Mouse (Mus musculus): ENCODE results near the gene BC030867.

The BC030867 gene

DNA sequence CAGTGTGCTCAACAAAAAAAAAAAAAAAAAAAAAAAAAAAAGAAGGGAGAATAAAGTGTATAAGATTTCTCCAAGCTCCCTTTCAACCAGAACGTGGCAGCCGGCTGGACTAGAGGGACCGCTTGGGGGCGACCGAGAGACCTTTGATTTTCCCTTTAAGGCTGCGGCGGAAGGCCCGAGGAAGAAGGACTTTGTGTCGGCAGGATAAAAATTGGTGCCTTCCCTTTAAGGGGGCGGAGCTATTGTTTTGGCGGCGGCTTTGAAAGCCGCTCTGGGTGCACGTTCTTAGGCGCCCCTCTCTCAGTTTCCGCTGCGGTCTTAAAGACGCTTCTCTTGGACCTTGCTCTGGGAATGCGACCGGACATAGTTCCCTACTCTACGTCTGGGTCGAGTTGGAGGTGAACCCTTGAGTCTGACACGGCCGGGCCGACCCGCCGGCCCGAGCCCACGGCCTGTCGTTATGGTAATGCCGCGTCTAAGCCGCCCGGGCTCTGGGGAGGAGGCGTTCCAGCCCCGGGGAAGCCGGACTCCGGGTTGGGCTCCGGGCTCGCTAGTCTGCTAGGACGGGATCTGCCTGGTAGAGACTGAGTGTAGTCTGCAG is at the start of gene BC030867:
BC030867 (plus strand) TSS at position 253 of the 601 bp plus-strand sequence.
- DNase-seq (ENCODE audit: inconsistent ontology term): peak; percentile 91

DNA sequence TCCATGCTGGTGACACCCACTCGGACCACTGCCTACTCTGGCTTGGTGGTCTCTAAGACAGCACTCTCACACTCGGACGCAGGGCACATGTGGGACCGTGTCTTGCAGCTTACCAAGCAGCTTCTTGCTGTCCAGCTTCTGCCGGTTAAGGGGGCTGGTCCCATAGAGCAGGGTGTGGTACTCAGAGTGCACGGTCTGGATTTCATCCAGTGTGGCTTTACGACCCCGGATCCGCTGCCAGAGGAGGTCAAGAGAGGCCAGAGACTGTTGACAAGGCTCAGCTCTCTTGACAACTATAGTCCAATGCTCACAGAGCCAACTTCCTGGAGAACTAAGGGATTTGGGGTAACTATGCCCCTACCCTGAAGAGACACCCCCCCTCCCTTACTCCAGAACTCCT is 48.8 kb upstream of the BC030867 start:
- DNase-seq (ENCODE audit: inconsistent ontology term): no peak

DNA sequence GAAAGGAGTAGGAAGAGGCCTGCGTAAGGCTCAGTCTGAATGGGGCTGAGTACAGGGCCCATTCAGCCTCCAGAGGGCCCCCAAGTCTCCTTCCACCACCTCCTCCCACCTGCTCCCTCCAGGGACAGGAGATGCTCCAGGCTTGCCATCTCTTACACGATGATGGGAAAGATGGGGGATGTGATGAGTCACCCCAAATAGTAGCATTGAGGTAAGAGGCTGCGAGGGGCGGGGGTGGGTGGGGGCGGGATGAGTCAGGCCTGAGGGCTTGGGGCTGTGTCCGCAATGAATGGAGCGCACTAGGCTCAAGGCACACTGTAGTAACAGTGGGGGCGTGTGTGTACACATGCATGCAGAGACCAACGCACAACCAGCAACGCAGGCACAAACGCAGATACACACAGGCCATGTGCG is 47.3 kb upstream of the BC030867 start:
- DNase-seq (ENCODE audit: inconsistent ontology term): peak; percentile 65

DNA sequence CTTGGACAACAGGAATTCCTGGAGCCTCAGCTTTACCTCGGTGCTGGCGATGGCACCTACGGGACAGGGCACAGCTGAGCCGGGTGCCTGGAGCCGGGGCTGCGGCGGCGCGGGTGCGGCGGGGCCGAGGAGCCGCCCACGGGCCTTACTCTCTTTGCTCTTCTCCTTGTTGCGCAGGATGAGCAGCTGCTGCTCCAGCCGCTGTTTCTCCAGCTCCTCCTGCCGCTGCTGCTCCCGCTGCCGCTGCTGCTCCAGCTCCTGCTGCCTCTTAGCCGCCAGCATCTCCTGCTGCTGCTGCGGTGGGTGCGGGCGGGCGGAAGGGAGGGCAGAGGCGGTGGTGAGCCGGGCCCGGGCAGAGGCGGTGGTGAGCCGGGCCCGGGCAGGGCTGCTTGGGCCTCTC is 42.2 kb upstream of the BC030867 start:
- DNase-seq (ENCODE audit: inconsistent ontology term): no peak

DNA sequence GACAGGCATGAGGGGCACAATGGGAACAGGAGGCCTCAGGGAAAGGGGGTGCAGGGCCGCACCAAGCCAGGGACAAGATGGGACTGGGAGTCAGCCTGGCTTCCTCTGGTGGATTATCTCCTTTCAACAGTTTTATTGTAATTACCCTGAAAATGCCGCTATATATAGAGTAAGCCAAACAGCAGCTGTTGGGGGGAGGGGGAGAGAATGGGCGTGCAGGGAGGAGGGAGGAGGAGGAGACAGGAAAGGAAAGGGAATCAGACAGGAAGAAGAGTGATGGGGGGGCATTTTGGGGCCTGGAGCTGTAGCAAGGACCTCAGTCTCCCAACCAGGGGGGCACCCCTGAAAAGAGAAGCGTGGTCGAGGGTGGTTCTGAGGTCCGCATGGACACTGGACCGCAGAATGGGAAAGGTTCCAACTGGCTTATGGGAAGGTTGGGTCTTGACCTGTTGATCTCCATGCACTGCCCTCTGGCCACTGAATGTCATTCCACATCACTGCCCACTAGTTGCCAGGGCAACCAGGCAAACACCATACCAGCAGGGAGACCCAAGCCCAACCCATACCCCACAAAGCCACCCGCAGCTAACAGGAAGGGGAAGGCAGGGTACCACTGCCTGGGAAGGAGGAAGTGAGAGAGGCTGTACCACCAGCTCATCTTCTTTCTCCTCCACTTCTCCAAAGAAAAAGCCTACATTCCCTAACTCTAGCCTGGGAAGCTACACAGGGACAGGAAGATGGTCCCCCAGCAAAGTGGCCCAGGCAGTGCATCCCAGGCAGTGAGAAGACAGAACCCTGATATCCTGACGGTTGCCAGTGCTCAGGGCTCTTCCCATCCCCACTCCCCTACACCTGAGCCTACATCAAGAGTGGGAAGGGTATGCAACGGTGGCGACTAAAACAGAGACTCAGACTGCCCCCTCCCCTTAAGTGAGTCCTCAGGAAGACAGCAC is 40.6 kb upstream of the BC030867 start:
- no peak for DNase-seq (ENCODE audit: inconsistent ontology term)

DNA sequence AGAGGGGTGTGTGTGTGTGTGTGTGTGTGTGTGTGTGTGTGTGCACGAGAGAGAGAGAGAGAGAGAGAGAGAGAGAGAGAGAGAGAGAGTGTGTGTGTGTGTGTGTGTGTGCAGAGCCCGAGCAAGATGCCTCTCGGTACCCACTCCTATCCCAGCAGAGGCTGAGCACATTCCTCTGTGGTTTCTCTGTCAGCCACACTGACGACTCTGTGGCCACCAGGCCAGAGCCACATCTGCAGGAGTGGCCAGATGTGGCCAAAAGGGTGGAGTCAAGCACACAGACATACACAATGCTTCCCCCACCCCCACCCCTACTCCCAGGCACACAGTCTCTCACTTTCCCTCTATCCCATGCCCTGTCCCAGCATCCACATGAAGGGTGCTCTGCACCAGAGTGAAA is 39.8 kb upstream of the BC030867 start:
- no peak for DNase-seq (ENCODE audit: inconsistent ontology term)

DNA sequence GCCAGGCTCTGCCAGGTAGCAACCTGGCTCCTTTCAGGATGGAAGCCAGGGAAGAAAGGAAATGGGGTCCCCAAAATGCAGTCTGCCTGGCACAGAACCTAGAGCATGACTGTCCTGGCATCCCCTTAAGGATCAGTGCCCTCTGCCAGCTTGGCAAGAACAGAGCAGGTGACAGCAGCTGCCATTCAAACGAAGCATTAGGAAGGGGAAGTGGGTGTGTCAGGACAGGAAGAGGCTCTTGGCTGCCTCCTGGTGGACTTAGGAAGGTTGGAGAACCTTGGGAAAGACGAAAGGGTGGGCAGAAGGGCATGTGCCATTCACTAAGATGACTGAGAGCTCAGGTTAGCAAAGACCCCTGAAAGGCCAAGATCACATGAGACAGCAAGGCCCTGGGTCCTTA is 38.9 kb upstream of the BC030867 start:
- DNase-seq (ENCODE audit: inconsistent ontology term): no peak

DNA sequence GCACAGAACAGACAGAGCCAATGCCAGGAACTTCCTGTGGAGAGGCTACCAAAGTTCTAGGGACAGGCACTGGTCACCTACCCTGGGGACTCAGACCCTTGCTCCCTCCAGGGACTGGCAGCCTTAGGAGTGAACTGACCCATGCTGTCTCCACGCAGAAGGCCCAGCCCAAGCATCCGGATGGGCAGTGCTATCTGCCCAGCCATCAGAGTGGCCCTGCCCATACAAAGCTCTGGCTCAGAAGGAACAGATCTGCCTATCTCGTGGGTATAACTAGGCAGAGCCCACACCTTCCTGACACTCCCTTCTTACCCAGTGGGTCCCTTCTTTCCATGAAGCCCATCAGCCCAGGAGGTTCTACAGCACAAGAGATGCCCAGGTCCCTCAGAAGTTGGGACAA is 38.5 kb upstream of the BC030867 start:
- DNase-seq (ENCODE audit: inconsistent ontology term): no peak

DNA sequence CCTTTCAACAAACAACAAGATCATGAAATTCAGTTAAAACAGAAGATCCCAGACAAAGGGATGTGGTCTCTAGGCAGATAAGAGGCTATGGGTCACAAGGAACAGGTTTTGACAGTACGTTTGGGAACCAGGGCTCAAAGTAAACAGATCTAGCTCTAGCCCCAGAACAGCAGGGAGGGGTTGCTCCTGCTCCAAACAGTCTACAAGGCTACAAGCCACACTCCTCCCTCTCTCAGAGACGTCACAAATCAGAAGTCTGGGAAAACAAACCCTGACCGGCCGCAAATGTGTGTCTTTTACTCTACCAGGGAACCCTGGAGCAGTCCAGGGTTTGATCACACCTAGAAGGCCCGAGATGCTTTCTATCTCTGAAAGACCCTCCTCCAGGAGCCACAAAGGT is 37.7 kb upstream of the BC030867 start:
- DNase-seq (ENCODE audit: inconsistent ontology term): no peak

DNA sequence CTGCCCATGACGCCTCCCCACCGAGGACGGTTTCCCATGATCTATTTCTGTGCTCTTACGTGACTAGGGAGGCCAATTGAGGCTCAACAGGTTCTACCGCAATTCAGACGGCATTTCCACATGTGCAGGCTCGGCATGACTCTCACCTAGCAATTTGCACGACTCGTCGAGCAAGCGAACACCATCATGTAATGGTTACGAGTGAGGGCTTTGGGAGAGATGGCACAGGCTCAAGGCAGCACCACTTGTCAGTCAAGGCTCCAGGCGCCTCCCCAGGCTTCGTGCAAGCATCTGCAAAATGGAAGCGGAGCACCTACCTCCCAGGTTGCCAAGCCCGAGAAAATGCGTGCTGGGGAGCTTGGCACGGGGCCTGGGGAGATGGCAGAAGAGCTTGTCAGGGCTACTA is 36.7 kb upstream of the BC030867 start:
- DNase-seq (ENCODE audit: inconsistent ontology term): no peak

DNA sequence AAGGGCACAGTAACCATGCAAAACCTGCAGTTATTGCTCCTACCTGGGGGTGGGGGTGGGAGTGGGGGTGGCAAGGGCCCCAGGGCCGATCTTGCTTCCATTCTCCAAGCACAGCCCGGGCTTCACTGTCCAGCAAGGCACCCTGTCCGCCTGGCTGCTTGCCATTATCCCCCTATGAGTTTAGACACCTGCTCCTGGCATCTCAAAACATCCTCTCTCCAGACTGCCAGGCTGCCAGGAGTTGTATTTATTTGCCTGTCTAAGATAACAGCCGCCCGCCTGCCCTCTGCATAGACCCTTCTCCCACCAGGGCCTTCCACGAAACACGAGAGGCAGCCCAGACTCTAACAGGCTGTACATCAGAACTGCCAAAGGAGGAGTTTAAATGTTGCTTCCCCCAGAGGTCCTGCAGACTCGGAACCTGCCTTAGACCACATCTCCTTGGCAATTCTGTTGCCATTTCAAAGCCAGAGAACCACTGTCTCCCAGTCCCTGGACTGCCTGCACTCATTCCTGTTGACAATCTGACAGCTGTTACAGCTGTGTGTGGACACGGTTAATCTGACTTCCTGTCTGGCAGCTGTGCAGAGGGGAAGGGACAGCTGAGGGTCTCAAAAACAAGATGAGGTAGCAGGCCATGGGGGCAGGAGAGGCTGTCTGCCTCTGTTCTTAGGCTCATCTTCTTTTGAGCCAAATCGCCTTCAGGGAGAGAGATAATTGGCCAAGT is 34.1 kb upstream of the BC030867 start:
- DNase-seq (ENCODE audit: inconsistent ontology term): no peak

DNA sequence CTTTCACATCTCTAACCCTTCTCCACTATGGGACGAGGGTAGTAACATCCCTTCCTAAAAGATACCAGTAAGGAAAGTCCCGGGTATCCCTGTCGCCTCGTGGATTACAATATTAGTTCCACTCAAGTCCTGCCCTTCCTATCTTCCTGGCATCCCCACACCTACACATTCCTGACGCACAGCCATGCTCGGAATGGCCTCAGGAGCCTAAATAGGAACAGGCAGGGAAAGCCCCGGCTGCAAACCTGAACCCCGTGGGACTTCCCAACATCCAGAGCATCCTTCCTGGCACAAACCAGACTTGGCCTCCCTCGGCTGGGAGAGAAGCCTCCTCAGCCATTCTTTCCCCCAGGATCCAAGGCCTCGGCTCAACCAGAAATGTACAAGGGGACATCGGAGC is 33.2 kb upstream of the BC030867 start:
- no peak for DNase-seq (ENCODE audit: inconsistent ontology term)

DNA sequence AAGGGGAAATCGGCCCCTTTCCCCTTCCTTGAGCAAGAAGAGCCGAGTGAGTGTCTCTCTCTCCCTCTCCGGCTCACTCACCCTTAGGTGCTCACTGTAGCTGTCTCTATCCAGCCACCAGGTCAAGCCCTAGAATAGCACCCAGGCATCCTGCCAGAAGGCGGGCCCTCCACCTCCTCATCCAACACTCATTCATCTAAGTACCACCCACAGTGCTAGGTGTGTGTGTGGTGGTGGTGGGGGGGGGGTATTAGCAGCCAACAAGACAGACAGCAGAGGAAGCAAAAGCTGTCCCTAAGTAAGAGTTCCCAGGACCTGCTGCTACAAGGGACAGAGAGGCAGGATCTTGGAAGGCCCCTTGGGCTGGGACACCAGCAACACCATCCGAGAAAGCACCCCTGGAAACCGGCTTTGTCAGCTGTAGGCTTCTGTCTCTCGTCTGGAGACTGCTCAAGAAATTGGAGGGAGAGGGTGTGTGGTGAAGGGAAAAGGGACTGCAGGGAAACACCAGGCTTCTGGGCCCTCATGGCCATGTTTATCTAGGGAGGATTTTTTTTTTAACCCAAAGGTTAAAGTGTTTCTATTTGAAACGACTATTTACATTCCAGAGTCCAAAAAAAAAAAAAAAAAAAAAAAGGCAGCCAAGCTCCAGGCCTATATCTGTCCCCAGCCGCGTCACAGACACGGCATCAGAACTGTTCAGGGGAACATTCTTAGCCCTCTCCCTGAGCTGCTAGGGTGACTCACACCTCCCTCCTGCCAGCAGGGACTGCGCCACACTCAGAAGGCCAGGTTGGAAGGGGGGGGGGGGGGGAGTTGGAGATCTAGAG is 32.4 kb upstream of the BC030867 start:
- peak; percentile 88 for DNase-seq (ENCODE audit: inconsistent ontology term)

DNA sequence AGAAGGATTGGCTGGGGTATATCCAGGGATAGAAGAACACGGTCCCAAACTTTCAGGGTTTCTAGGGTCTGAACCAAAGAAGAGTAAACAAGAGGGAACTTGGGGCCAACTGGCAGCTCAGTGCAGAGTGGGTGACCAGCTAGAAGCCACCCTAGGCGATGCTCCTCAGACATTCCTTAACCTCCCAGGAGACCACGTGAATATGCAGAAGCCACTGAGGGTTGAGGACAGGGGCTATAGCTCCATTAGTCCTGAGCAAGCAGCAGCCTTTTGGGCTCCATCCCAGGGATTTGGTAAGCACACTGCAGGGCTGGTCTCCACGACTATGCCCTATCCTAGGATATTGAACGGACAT is 31.8 kb upstream of the BC030867 start:
- DNase-seq (ENCODE audit: inconsistent ontology term): no peak

DNA sequence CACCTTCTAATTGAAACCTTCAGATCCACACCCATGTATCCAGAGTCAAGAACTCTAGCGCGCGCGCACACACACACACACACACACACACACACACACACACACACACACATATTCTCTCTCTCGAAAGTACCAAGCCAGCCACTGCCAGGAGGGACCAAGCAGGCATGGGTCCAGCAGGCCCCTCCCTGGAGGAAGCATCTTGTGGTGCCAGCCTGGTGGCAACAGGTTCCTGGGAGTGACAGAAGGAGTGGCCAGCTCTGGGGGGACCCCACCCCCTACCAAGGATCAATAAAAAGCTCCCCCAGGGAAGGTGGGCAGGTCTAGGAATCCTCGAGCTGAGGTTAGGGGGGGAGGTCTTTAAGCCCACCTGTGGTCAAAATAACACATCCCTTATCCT is 31.3 kb upstream of the BC030867 start:
- DNase-seq (ENCODE audit: inconsistent ontology term): no peak

DNA sequence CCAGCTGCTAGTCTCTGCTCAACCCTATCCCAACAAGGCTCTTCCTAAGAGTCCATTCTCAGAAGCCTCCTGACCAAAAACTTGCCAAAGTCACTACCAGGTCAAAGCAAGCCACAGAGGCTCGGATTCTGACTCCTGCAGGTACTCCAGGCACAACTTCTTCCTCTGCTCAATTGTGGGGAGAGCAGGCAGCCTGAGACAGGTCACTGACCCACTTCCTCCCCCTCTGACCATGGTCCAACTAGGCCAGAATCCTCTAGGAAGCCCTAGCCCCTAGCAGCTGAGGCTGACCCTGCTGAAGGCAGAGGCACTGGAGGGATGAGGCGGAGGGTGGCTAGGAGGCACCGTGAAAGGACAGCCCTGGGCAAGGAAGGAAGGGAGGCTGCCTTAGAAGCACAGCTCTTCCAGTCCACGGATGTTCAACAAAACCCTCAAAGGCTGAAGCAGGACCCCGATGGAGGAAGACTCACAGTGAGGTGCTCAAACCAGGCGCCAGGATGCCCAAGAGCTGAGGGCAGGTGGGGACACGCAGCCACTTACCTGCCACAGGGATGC is 30.7 kb upstream of the BC030867 start:
- DNase-seq (ENCODE audit: inconsistent ontology term): no peak

DNA sequence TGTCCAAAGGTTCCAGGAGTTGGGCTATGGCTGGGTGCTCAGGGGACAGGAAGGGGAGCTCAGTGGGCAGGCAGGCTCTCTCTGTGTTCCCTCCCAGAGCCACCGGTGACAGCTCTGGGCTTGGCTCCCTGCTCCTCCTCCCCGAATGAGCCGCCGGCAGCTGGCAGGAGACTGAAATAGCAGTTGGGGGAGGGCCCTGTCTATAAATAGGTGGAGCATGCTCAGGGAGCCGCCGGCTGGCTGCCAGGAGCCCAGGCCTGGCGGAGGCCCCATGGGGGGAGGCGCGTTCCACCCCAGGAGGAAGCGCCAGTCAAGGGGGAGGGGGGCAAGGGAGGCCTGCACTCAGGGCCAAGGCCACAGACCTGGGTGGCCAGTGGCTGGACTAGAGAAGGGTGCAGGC is 29.9 kb upstream of the BC030867 start:
- peak; percentile 96 for DNase-seq (ENCODE audit: inconsistent ontology term)

DNA sequence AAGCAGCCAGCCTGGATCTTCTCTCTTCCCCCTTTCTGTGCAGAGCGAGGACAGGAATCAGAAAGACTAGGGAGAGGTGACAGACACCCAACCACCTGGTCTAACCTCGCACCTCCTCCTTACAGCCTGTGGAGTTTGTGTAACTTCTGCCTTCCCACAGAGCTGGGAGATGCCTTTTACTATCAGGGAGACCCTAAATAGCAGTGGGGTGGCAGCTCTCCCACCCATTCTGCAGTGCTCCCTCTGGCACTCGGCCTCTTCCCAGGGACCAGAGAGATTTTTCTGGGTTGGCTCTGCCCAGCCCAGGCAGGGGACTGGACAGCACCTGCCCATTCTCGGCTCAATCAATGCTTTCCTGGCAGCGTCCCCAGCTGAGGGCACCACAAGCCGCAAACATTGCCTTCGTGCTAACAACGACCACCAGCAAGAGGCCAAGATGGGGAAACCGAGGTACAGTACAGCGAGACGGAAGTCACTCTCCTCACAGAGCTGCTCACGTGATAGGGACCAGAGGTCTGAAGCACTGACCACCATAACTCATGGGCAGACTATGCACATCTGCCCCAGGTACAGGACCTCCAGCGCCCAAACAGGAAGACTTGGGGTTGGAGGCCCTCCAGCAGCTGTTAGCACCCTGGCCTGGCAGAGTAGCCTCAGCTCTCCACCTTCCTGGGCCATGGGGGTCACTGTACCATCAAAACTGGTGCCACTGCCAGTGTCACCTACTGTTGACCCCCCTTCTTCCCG is 29.3 kb upstream of the BC030867 start:
- DNase-seq (ENCODE audit: inconsistent ontology term): no peak

DNA sequence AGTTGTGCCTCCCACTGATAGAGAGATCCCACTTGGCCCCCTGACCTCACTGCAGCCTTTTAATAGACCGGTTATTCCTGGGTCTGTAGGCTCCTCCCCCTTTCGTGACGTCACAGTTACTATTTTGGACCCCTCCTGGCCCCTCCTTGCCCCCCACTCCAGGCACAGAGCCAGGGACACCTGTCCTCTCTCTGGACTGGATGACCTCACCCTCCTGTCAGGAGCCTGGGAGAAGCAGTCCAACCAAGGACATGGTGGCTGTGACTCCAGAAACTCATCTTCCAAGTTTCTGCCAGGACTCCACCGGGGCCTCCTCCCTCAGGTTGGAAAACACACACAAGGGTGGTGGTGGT is 28.7 kb upstream of the BC030867 start:
- DNase-seq (ENCODE audit: inconsistent ontology term): no peak

DNA sequence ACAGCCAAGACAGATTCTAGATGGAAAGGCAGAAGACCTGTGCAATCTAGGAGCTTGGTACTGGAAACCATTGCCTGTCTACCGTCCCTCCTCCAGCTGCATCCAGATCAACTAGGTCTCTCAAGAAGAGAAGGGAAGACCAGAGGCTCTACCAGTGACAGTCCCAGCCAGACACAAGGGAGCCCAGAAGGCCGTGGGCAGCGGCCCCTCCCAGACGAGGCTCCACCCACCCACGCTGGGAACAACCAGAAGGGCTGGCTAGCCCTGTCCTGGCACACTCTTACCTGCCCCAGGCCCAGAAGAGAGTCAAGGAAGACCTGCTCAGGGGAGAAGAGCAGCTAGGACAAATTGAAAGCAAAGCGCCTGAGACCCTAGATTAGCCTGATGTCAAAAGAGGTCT is 28.2 kb upstream of the BC030867 start:
- no peak for DNase-seq (ENCODE audit: inconsistent ontology term)
